Comparison of ENCODE assay signal across 8 mouse cellular contexts in genomic region chr9:111118252-111118890, GRCm38 (mm10). TPM values are rescaled to one million over a fixed set of nuclear protein-coding genes. Genes with fewer than 3 reads are reported as not detected.
DNase-seq lines count a peak whose midpoint lies in the region; ATAC-seq lines count a peak whose summit lies in the region.

No protein-coding gene starts in this region.

- H3K9ac ChIP-seq in limb, embryonic 13.5 days = peak overlapping the region; percentile 89
- H3K9ac ChIP-seq in midbrain, embryonic 15.5 days = peak overlapping the region; percentile 76
- H3K9ac ChIP-seq in stomach, embryonic 14.5 days (replicated peaks; ENCODE audit: low read depth, low read length) = peak overlapping the region; percentile 74

- H3K9me3 ChIP-seq in limb, embryonic 13.5 days = no peaks in the 10 kb centered on the region
- no peaks in the 10 kb centered on the region for H3K9me3 ChIP-seq in midbrain, embryonic 15.5 days
- no peaks in the 10 kb centered on the region for H3K9me3 ChIP-seq in stomach, embryonic 14.5 days (ENCODE audit: control insufficient read depth, low read depth, low read length)

- peak; percentile 65 for DNase-seq in embryo, embryonic 10 days (ENCODE audit: low spot score)
- DNase-seq in embryo, embryonic 9.5 days (ENCODE audit: extremely low spot score) = no peak
- DNase-seq in gastrocnemius, postnatal 25 days = peak; percentile 57

- H3K27ac ChIP-seq in limb, embryonic 13.5 days = peak overlapping the region; percentile 63; the same call in 1 of the 2 replicates
- H3K27ac ChIP-seq in midbrain, embryonic 15.5 days = peak overlapping the region; percentile 78
- peak overlapping the region; percentile 74 for H3K27ac ChIP-seq in stomach, embryonic 14.5 days (ENCODE audit: low read length)

- peak overlapping the region; percentile 82 for H3K4me2 ChIP-seq in limb, embryonic 13.5 days (replicated peaks)
- H3K4me2 ChIP-seq in midbrain, embryonic 15.5 days = peak overlapping the region; percentile 75
- H3K4me2 ChIP-seq in stomach, embryonic 14.5 days (replicated peaks; ENCODE audit: low read depth, low read length) = peak overlapping the region; percentile 78

- no peaks in the 10 kb centered on the region for H3K36me3 ChIP-seq in limb, embryonic 13.5 days
- no peaks in the 10 kb centered on the region for H3K36me3 ChIP-seq in midbrain, embryonic 15.5 days (replicated peaks)
- no peaks in the 10 kb centered on the region; the same call in 1 of the 2 replicates for H3K36me3 ChIP-seq in stomach, embryonic 14.5 days (ENCODE audit: control insufficient read depth, insufficient read depth, low read length)

- peaks cover 19% of the 10 kb centered on the region for H3K4me1 ChIP-seq in limb, embryonic 13.5 days
- peaks cover 27% of the 10 kb centered on the region for H3K4me1 ChIP-seq in midbrain, embryonic 15.5 days
- no peaks in the 10 kb centered on the region for H3K4me1 ChIP-seq in stomach, embryonic 14.5 days (ENCODE audit: control insufficient read depth, insufficient read depth, low read length)

- peak; percentile 33 for ATAC-seq in common myeloid progenitor, adult 5-6 weeks (replicated peaks; ENCODE audit: low read depth, poor library complexity, severe bottlenecking)
- peak; percentile 37 for ATAC-seq in inflammation-experienced regulatory T-cells, adult 6 months
- peak; percentile 78; the same call in 1 of the 2 replicates for ATAC-seq in limb, embryonic 13.5 days (ENCODE audit: low FRiP score, low read depth)
- peak; percentile 92 for ATAC-seq in midbrain, embryonic 15.5 days (replicated peaks)
- peak; percentile 80 for ATAC-seq in stomach, embryonic 14.5 days (ENCODE audit: insufficient number of reproducible peaks, insufficient read depth, low FRiP score, low read depth)

- no peaks in the 10 kb centered on the region for H3K27me3 ChIP-seq in limb, embryonic 13.5 days
- H3K27me3 ChIP-seq in midbrain, embryonic 15.5 days (replicated peaks) = no peaks in the 10 kb centered on the region
- H3K27me3 ChIP-seq in stomach, embryonic 14.5 days (ENCODE audit: control insufficient read depth, insufficient read depth, low read length) = no peaks in the 10 kb centered on the region

- peak overlapping the region; percentile 98 for H3K4me3 ChIP-seq in limb, embryonic 13.5 days
- H3K4me3 ChIP-seq in midbrain, embryonic 15.5 days = peak overlapping the region; percentile 99
- H3K4me3 ChIP-seq in stomach, embryonic 14.5 days (ENCODE audit: low read depth, low read length) = peak overlapping the region; percentile 99

- under 1% methylated on average over 44 of the region's 52 CpGs for WGBS in limb, embryonic 13.5 days
- WGBS in midbrain, embryonic 15.5 days = under 1% methylated on average over 46 of the region's 52 CpGs
- under 1% methylated on average over 36 of the region's 52 CpGs for WGBS in stomach, embryonic 14.5 days

RNA-seq across cellular contexts. Expression of gene Lrrfip2, which starts 1.0 kb away (rescaled TPM):
- 70.2 and 77.5 TPM in 2 replicates for total RNA-seq in common myeloid progenitor, adult 5-6 weeks (2017)
- total RNA-seq in gastrocnemius, postnatal 25 days (2021) = 10 to 100 TPM; 63.6 to 71.3 TPM
- 10 to 100 TPM in 2 of 3 experiments, 1 to 10 TPM in 1; 8.4 to 17.2 (median 17.0) TPM for polyA plus RNA-seq in inflammation-experienced regulatory T-cells, adult 6 months (2017; shearing (Covaris generic))
- polyA plus RNA-seq in limb, embryonic 13.5 days (2015; fragmentation: Nextera tagmentation; extraction: Ambion mirVana) = 37.2 and 39.8 TPM in 2 replicates
- 45.6 and 51.3 TPM in 2 replicates for polyA plus RNA-seq in midbrain, embryonic 15.5 days (2015; fragmentation: Nextera tagmentation; extraction: Ambion mirVana)
- polyA plus RNA-seq in stomach, embryonic 14.5 days (2014; fragmentation: Nextera tagmentation; extraction: Ambion mirVana) = 34.5 and 35.0 TPM in 2 replicates

Comparison
In these comparisons a context has a peak if more than half of its experiments do, and no peak if none do; other contexts are left out.
1. ATAC-seq: peak in every context shown above with its lines; median percentile 92 in midbrain, embryonic 15.5 days; 80 in stomach, embryonic 14.5 days; 78 in limb, embryonic 13.5 days; 37 in inflammation-experienced regulatory T-cells, adult 6 months; 33 in common myeloid progenitor, adult 5-6 weeks.